Mouse (Mus musculus) layer of hippocampus, adult 11-12 months (tissue): ENCODE measurements around the gene Glod5.

Experiments
- DNase-seq: peaks from one replicate; pipeline ENCODE4 v3.0.0; 2022; ENCODE audit warnings: low spot score

Glod5 gene

GRCm38 (mm10) chrX:7968226-7968625, 50.1 kb downstream of the Glod5 start:
- no peak for DNase-seq

DNA sequence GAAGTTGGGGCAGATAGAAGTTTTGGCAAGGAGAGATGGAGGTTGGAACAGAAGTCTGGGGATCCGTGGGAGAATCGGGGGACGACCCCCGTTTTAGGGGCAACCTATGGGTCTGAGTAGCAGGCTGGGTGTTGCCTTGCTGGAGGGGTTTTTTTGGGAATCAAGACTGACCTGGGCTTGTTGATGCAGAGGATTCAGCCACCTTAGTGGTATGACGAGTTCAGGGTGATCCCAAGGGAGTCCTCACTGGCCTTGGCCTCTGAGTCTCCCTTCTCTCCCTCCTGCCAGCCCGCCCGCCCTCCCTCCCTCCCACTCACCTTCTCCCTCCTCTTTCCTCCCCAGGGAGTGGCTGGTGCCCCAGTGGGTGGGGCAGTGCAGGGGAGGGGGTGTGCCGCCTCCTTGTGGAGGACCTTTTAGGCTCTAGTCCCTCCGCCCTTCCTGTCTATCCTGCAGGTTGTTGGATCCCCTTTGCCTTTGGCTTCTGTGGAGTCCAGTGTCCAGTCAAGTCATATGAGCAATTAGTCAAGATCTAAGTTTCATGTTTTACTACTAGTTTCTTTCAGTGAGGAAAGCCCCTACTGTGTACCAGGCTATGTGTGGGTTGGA, 50.6 kb downstream of the Glod5 start:
- no peak for DNase-seq

- DNase-seq: no peak
These were observed 52.1 kb downstream of the Glod5 start for GRCm38 (mm10) chrX:7966161-7966560.

GRCm38 (mm10) chrX:7963829-7964626, 54.3 kb downstream of the Glod5 start:
- DNase-seq: no peak

DNA sequence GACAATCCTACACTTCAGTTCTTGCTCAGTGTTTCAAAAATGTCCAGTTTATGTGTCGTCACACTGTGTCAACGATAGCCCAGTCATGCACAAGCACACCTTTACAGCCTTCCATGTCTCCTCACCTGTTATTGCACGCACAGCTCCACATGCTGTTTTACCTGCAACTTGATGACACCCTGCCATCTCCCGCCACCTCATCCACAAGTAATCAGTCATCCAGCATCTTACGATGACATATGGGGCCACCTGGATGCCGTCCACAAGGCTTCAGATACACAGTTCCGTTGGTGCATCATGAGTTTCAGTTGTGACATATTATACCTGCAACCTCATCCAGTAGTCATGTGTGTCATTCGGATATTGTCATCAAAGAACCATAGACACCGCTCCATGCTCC, 59.4 kb downstream of the Glod5 start:
- DNase-seq: no peak
